Mouse (Mus musculus) layer of hippocampus, postnatal 14 days (tissue): ENCODE measurements around the gene Jmjd8. TPM values are rescaled to one million over a fixed set of nuclear protein-coding genes. Genes with fewer than 3 reads are reported as not detected.
A peak's percentile ranks its signal among the peaks of the same experiment; 100 is the strongest.
"Not testable (repeated sequence)": the region's sequence is repeated elsewhere in the genome, so short reads cannot be mapped to it uniquely, and the experiment has no call there.

ENCODE experiments used
- DNase-seq, 2 experiments: peaks; one replicate each; pipeline ENCODE4 v3.0.0; 2021 to 2022; ENCODE audit warnings: low spot score in 2 of 2, mixed read lengths in 1 of 2
- total RNA-seq, 2 experiments: library from RNA; stranded (reverse); gene quantifications; 2 replicates each; pipeline ENCODE4 v1.2.3; 2021

Gene Jmjd8
- total RNA-seq, 2 experiments from 2014 or later = 64.3 to 65.0 TPM

GRCm38 (mm10) chr17:25860229-25860628 is 31.6 kb downstream of the Jmjd8 start:
- no peak for DNase-seq

GRCm38 (mm10) chr17:25860832-25861703 is 32.4 kb downstream of the Jmjd8 start, which contains the start of gene Wdr90:
TSS of gene Wdr90 (minus strand) at chr17:25861501.
- peak; percentile 88 to 94 for DNase-seq

DNA sequence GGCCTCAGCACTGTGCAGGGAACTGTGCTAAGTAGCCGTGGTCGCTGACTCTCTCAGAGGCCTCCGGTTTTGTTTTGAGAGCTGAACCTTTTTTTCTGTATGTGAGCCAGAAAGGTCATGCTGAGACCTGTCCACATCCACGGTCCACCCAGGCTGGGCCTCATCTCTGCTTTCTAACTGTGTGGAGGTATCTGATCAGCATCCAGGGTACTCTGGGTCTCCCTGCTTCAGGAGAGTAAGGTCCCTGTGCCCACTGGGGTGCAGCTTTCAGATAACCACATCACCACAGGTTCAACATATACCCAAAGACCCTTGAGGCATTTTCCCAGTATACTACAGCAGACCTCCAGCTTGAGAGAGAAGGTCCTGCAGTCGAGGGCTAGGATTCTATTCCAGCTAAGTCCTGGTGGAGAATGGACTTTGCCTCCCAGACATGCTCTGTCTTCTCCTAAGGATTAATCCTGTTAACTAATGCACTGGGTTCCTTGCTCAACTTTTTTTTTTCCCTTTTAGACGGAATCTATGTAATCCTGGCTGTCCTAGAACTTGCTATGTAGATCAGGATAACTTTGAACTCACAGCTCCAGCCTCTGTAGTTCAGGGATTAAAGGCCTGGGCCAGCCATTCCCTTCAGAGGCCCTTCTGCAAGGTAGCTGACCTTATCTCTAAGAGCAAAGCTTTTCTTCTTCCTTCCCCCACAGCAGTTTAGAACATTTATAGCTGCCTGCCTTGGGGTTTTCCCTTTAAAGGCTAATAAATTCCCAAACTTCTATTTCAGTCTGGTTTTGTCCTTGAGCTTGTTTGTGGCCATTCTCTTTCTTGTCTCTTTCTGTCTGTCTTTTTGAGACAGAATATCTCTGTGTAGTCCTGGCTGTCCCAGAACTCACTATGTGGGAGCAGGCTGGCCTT is 33.3 kb downstream of the Jmjd8 start:
- no peak for DNase-seq

DNA sequence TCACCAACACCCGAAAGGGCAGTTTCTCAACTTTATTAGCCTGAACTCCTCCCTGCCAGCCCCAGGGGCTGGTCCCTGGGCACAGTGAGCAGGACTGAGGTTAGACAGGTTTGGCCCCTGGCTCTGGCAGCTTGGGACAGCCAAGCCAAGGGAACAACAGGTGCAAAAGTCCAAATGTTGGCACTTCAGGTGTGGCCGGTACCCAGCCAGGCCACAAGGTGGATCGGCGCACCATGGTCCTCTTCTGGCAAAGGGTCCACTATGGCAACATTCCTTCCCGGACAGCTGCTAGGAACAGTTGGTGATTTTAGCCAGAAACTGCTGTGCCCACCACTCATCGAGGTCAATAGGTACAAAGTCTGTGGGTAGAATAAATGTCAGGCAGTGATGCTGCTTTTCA is 35.0 kb downstream of the Jmjd8 start:
- no peak for DNase-seq

GRCm38 (mm10) chr17:25864311-25864710 is 35.6 kb downstream of the Jmjd8 start:
- no peak for DNase-seq

DNA sequence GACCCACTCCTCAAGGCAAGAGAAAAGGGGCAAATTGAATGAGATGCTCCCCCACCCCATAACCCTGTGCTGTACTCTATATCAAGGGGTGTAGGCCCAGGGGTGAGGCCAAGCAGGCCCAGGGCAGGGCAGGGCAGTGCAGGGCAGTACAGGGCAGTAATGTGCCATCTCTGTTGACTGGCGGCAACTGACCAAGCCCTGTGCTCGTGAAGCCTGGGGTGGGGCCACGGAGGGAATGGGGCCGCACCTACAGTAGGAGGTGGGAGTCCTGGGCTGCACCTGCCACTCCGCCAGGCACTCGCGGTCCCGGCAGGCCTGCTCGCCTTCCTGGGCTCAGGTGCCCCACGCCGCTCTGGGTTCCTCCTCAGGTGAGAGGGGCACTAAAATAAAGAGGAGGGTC is 36.6 kb downstream of the Jmjd8 start:
- no peak for DNase-seq

DNA sequence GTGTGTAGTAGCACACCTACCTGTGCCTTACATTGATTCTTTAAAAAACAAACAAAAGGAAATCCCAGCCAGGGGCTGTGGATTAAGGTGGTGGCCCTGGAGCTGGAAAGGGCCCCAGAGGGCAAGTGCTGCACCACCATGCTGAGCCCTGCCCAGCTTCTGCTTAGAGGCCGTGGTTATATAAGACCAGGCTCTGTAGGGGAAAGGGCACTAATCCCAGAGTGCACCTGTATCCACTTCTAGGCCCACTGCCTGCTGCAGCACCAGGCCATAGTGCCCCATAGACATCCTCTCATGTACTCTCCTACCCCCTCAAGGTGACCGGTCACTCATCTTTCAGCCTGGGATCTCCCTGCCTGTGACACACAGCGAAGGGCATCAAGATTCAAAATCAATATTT is 37.5 kb downstream of the Jmjd8 start:
- no peak for DNase-seq

- DNase-seq = no peak
Measured at GRCm38 (mm10) chr17:25867509-25867835, 38.8 kb downstream of the Jmjd8 start.

- DNase-seq = peak in 1 of 2 experiments; percentile 28
Measured at GRCm38 (mm10) chr17:25867836-25868600, 39.4 kb downstream of the Jmjd8 start.

DNA sequence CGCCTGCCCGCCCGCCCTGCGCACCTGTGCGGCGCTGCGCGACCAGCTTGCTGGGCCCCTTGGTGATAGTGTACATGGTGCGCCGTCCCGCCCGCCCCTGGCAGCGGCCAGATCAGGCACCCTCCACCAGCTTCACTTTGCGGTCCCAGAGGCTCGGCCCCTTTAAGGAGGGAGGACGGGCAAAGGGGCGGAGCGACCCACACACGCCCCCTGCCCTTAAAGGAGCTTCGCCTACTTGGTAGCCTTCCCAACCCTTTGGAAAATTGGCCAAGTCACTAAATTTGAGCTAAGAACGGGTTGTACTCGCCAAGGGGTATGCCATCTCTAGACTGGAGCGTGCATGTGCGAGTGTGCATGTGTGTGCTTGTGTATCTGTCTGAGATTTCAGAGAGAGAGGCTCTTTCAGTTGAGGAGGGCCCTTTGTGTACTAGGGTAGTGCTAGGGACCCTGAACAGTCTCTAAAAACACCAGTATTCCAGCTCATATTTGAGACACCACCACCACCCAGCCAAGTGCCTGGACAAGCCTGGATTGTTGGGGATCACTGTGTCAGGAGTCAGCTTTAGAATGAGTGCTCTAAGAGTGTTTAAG is 40.0 kb downstream of the Jmjd8 start, which contains the start of gene Mcrip2:
Gene Mcrip2 (minus strand): TSS at position 164 of the 591 bp plus-strand sequence.
- DNase-seq = peak; percentile 78 to 87

- no peak for DNase-seq
Measured at GRCm38 (mm10) chr17:25869498-25869897, 40.8 kb downstream of the Jmjd8 start.

DNA sequence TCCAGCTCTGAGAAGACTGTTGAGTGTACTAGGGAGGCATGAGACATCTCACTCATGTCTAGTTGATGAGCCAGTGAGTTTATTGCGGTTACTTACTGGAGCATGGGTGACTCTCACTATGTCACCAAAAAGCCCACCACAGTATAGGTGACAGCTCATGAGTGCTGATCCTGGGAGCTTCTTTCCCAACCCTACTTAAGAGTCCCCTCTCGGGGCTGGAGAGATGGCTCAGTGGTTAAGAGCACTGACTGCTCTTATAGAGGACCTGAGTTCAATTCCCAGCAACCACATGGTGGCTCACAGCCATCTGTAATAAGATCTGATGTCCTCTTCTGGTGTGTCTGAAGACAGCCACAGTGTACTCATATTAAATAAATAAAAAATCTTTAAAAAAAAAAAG is 41.3 kb downstream of the Jmjd8 start:
- DNase-seq = no peak

GRCm38 (mm10) chr17:25871566-25871965 is 42.9 kb downstream of the Jmjd8 start:
- DNase-seq = not testable (repeated sequence)

GRCm38 (mm10) chr17:25872676-25873075 is 44.0 kb downstream of the Jmjd8 start:
- DNase-seq = no peak

- no peak for DNase-seq
Measured at GRCm38 (mm10) chr17:25873405-25874147, 44.9 kb downstream of the Jmjd8 start.

DNA sequence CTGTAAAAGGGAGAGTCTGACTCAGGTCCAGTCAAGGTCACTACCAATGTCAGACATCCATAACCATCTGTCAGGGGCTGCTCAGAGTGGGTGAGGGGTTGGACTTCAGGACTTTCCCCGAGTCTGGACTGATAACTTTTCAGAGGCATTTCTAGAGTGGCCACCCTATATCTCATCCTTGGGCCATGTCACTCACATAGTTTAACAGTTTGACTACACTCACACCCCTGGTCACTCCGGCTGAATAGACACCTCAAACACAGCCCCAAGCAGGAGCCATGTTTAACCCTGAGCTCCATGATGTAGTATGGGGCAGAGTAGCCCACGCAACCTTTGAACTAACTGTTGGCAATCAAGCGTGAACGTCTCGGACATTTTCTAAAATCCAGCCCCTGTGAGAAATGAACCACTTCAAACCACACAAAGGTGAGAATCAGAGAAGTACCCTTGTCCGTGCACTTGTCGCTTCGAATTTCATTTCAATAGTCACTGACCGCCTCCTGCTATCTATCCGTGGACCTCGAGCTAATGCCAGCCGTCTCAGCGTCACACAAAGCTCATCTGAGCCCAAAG is 45.6 kb downstream of the Jmjd8 start:
- no peak for DNase-seq

DNA sequence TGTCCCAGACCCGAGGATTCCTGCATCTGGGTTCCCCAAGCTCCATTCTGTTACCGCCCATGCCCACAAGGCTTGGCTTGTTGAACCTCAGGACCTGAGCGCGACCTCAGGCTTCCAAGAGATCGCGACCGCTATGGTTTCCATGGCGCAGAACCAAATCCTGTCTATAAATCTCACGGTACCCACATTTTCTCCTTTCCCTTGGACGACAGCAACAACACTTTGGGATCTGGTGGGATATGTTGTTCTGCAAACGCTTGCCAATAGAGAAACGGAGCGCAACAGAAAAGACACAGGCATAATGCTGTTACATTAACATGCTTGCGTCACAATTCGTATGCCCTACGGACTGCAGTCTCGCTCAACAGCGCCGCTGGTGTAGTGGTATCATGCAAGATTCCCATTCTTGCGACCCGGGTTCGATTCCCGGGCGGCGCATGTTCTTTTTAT is 46.1 kb downstream of the Jmjd8 start, which contains the start of gene Mettl26:
Gene Mettl26 (plus strand): TSS at position 354 of the 450 bp plus-strand sequence.
- peak; percentile 98 to 99 for DNase-seq

- DNase-seq = peak; percentile 91 to 93
Measured at GRCm38 (mm10) chr17:25875171-25876136, 46.8 kb downstream of the Jmjd8 start.
